Mouse (Mus musculus): Measurements from ENCODE around the gene Proser1.

DNA sequence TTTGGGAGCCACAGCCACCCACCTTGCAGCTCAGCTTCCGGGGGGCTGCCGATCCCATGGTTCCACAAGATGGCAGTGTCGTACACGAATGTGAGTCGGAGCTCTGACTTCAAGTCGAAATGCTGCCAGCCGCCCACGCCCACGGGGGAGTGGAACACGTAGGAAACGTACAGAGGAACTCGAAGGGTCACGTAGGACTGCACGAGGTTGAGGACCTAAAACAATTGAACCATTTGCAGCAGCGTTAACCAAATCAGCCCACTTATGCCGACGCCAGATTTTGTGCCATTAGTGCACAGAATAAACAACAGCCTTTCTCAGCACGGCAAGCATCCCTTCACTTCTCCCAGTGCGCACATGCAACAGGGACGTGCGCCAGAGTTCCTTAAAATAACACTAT lies 62.3 kb downstream of the Proser1 start:
- TF ChIP-seq EP300 (IDR thresholded peaks at IDR 0.05; ENCODE audit: low read depth) (no peak), CTCF (IDR thresholded peaks at IDR 0.05; ENCODE audit: low read depth) (peak; percentile 66)

Measured in liver, postnatal 0 days (tissue).